Mouse (Mus musculus): ENCODE results near the gene Prpf6. TPM values are rescaled to one million over a fixed set of nuclear protein-coding genes. Genes with fewer than 3 reads are reported as not detected.

The Prpf6 gene
- polyA plus RNA-seq, 1 experiment from 2014 or later, result 23.8 TPM

- no peak overlapping the region for H3K4me3 ChIP-seq (replicated peaks)
- no peaks in the 10 kb centered on the region for H3K9me3 ChIP-seq (replicated peaks)
- 31% methylated on average over 3 of the region's 3 CpGs for WGBS (ENCODE audit: insufficient replicate concordance)
- no peak overlapping the region for H3K27ac ChIP-seq (replicated peaks)
- no peaks in the 10 kb centered on the region for H3K36me3 ChIP-seq (replicated peaks)
- peaks cover 33% of the 10 kb centered on the region for H3K4me1 ChIP-seq (replicated peaks)
- peaks cover 45% of the 10 kb centered on the region for H3K27me3 ChIP-seq
- ATAC-seq (ENCODE audit: insufficient read depth), result no peak
- H3K4me2 ChIP-seq, result no peak overlapping the region
- H3K9ac ChIP-seq, result no peak overlapping the region
Measured at GRCm38 (mm10) chr2:181677755-181678098, 86.1 kb downstream of the Prpf6 start.

DNA sequence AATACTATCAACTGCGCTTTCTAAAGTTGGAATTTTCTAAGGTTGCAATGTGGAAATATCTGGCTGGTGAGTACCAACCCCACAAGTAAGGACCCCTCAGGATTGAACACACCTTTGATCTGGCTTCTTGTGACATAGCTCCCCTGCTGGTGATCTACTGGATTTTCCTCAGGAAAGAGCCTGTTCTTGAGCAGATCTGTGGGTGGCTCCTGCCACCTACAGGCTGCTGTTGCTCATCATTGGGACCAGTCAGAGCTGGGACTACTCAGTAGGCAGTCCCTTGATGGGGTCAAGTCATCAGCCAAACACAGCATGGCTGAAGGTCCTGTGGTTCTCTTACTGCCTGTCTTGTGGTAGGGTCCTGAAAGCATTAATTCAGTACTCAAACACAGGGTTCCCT is 87.1 kb downstream of the Prpf6 start:
- WGBS (ENCODE audit: insufficient replicate concordance), result 59% methylated on average over 1 of the region's 1 CpGs
- Histone ChIP-seq H3K4me2 (no peak overlapping the region; the same call in 1 of the 2 replicates), H3K9me3 (replicated peaks) (no peaks in the 10 kb centered on the region), H3K36me3 (replicated peaks) (no peaks in the 10 kb centered on the region), H3K4me3 (replicated peaks) (no peak overlapping the region), H3K27me3 (peaks cover 34% of the 10 kb centered on the region), H3K27ac (replicated peaks) (no peak overlapping the region), H3K4me1 (replicated peaks) (peaks cover 33% of the 10 kb centered on the region), H3K9ac (no peak overlapping the region)
- peak; percentile 53 for ATAC-seq (ENCODE audit: insufficient read depth)

- under 1% methylated on average over 62 of the region's 69 CpGs for WGBS (ENCODE audit: insufficient replicate concordance)
- Histone ChIP-seq H3K4me2 (peak within 1 kb of the TSS; percentile 81), H3K27ac (replicated peaks) (no peak within 1 kb of the TSS)
Measured at GRCm38 (mm10) chr2:181679951-181680715, 88.5 kb downstream of the Prpf6 start, which contains the start of gene Tcea2. Gene Tcea2 (plus strand): TSS chr2:181680310.

GRCm38 (mm10) chr2:181680716-181681117 is 89.0 kb downstream of the Prpf6 start:
- Histone ChIP-seq H3K4me3 (replicated peaks) (peak overlapping the region; percentile 60), H3K27ac (replicated peaks) (no peak overlapping the region), H3K9me3 (replicated peaks) (no peaks in the 10 kb centered on the region), H3K27me3 (peaks cover 15% of the 10 kb centered on the region), H3K9ac (peak overlapping the region; percentile 54), H3K4me1 (replicated peaks) (peaks cover 26% of the 10 kb centered on the region), H3K4me2 (peak overlapping the region; percentile 81), H3K36me3 (replicated peaks) (no peaks in the 10 kb centered on the region; the same call in 1 of the 2 replicates)
- ATAC-seq (ENCODE audit: insufficient read depth), result no peak
- 14% methylated on average over 7 of the region's 7 CpGs for WGBS (ENCODE audit: insufficient replicate concordance)

More at GRCm38 (mm10) chr2:181679951-181680715, 88.5 kb downstream of the Prpf6 start, which contains the start of gene Tcea2:
- Histone ChIP-seq H3K4me3 (replicated peaks) (peak within 1 kb of the TSS; percentile 60), H3K36me3 (replicated peaks) (no peaks in the 10 kb centered on the region; the same call in 1 of the 2 replicates), H3K9ac (peak within 1 kb of the TSS; percentile 54), H3K9me3 (replicated peaks) (no peaks in the 10 kb centered on the region), H3K27me3 (peaks cover 21% of the 10 kb centered on the region), H3K4me1 (replicated peaks) (peaks cover 32% of the 10 kb centered on the region)
- ATAC-seq (ENCODE audit: insufficient read depth), result peak; percentile 22; the same call in 1 of the 2 replicates

DNA sequence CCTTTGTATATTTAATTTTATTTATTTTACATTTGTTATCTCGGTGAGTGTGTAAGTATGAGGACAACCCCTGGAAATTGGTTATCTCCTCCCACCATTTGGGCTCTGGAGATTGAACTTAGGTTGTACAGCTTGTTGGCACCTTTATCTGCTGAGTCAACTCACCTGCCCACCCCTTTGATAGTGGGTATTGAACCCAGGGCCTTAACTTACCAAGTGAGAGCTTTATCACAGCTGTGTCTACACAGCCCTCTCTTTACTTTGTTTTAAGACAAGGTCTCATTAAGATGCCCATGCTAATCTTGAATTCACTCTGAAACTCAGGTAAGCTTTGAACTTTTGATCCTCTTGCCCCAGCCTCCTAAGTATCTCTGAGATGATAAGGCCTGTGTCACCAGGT is 90.3 kb downstream of the Prpf6 start:
- no peak overlapping the region for H3K4me3 ChIP-seq (replicated peaks)
- WGBS (ENCODE audit: insufficient replicate concordance), result 29% methylated on average over 1 of the region's 1 CpGs

GRCm38 (mm10) chr2:181683381-181683780 is 91.7 kb downstream of the Prpf6 start:
- Histone ChIP-seq H3K9me3 (replicated peaks) (no peaks in the 10 kb centered on the region), H3K27ac (replicated peaks) (no peak overlapping the region), H3K27me3 (peaks cover 14% of the 10 kb centered on the region), H3K4me1 (replicated peaks) (peaks cover 25% of the 10 kb centered on the region), H3K4me2 (no peak overlapping the region), H3K36me3 (replicated peaks) (no peaks in the 10 kb centered on the region; the same call in 1 of the 2 replicates), H3K4me3 (replicated peaks) (no peak overlapping the region), H3K9ac (no peak overlapping the region)
- ATAC-seq (ENCODE audit: insufficient read depth), result no peak
- WGBS (ENCODE audit: insufficient replicate concordance), result 64% methylated on average over 4 of the region's 4 CpGs

More for the DNA sequence above, 90.3 kb downstream of the Prpf6 start:
- Histone ChIP-seq H3K9ac (no peak overlapping the region), H3K36me3 (replicated peaks) (no peaks in the 10 kb centered on the region; the same call in 1 of the 2 replicates), H3K27ac (replicated peaks) (no peak overlapping the region), H3K4me2 (no peak overlapping the region), H3K27me3 (peaks cover 14% of the 10 kb centered on the region), H3K4me1 (replicated peaks) (peaks cover 25% of the 10 kb centered on the region), H3K9me3 (replicated peaks) (no peaks in the 10 kb centered on the region)
- no peak for ATAC-seq (ENCODE audit: insufficient read depth)

- Histone ChIP-seq H3K4me1 (replicated peaks) (peaks cover 17% of the 10 kb centered on the region), H3K4me3 (replicated peaks) (no peak overlapping the region), H3K9me3 (replicated peaks) (no peaks in the 10 kb centered on the region), H3K27ac (replicated peaks) (no peak overlapping the region), H3K36me3 (replicated peaks) (peaks cover 4% of the 10 kb centered on the region; the same call in 1 of the 2 replicates), H3K4me2 (no peak overlapping the region), H3K9ac (no peak overlapping the region), H3K27me3 (peaks cover 14% of the 10 kb centered on the region)
- ATAC-seq (ENCODE audit: insufficient read depth), result no peak
- 21% methylated on average over 1 of the region's 1 CpGs for WGBS (ENCODE audit: insufficient replicate concordance)
Measured at GRCm38 (mm10) chr2:181684713-181685112, 93.0 kb downstream of the Prpf6 start.

DNA sequence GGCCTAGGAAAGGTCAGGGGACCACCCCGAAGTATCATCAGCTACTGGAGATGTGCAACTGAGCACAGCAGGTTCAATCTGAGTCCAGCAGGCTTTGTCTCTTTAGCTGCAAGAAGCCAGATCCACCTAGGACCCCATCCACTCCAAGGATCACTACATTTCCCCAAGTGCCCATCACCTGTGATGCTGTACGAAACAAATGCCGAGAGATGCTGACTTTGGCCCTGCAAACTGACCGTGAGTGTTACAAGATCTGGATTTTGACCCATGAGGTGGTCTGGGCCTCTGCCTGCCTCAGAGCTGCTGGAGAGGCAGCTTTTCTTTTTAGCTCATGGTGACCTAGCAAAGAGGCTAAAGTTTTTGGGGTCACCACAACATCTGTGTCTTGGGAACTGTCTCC is 94.0 kb downstream of the Prpf6 start:
- Histone ChIP-seq H3K4me1 (replicated peaks) (peaks cover 7% of the 10 kb centered on the region), H3K27me3 (peaks cover 8% of the 10 kb centered on the region), H3K4me3 (replicated peaks) (no peak overlapping the region), H3K36me3 (replicated peaks) (peaks cover 4% of the 10 kb centered on the region; the same call in 1 of the 2 replicates), H3K27ac (replicated peaks) (no peak overlapping the region), H3K4me2 (no peak overlapping the region), H3K9ac (no peak overlapping the region), H3K9me3 (replicated peaks) (no peaks in the 10 kb centered on the region)
- 67% methylated on average over 4 of the region's 4 CpGs for WGBS (ENCODE audit: insufficient replicate concordance)
- no peak for ATAC-seq (ENCODE audit: insufficient read depth)

GRCm38 (mm10) chr2:181687586-181687985 is 95.9 kb downstream of the Prpf6 start:
- Histone ChIP-seq H3K9ac (no peak overlapping the region), H3K4me1 (replicated peaks) (no peaks in the 10 kb centered on the region; the same call in 1 of the 2 replicates), H3K4me2 (no peak overlapping the region), H3K27me3 (peaks cover 2% of the 10 kb centered on the region), H3K4me3 (replicated peaks) (no peak overlapping the region), H3K9me3 (replicated peaks) (no peaks in the 10 kb centered on the region), H3K36me3 (replicated peaks) (peaks cover 4% of the 10 kb centered on the region; the same call in 1 of the 2 replicates), H3K27ac (replicated peaks) (no peak overlapping the region)
- WGBS (ENCODE audit: insufficient replicate concordance), result 71% methylated on average over 8 of the region's 8 CpGs
- ATAC-seq (ENCODE audit: insufficient read depth), result no peak

GRCm38 (mm10) chr2:181689466-181690160 is 97.9 kb downstream of the Prpf6 start:
- Histone ChIP-seq H3K36me3 (replicated peaks) (peaks cover 4% of the 10 kb centered on the region; the same call in 1 of the 2 replicates), H3K4me3 (replicated peaks) (no peak overlapping the region), H3K4me1 (replicated peaks) (peaks cover 7% of the 10 kb centered on the region), H3K9ac (no peak overlapping the region), H3K27ac (replicated peaks) (no peak overlapping the region), H3K9me3 (replicated peaks) (no peaks in the 10 kb centered on the region), H3K27me3 (peaks cover 22% of the 10 kb centered on the region), H3K4me2 (no peak overlapping the region)
- WGBS (ENCODE audit: insufficient replicate concordance), result 74% methylated on average over 10 of the region's 10 CpGs
- ATAC-seq (ENCODE audit: insufficient read depth), result no peak

DNA sequence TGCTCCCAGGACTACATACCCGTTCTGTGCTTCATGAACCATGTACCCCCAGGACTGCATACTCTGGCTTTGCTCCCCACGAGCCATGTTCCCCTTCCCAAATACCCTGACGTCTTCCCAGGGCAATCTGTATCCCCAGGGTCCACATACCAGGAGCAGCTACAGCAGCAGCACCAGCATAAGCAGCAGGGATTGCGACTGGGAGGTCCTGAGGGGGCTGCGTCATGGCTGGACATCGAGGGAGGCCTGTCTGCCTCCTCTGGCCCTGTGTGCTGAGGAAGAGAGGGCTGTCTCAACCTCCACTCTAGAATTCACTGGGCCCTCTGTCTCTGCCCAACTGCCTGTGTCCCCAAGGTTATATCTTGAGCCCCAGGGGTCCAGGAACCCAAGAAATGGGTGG is 99.4 kb downstream of the Prpf6 start:
- 61% methylated on average over 6 of the region's 6 CpGs for WGBS (ENCODE audit: insufficient replicate concordance)
- Histone ChIP-seq H3K27ac (replicated peaks) (0 out of 2 replicates have a peak overlapping the region, but pooled peaks have one; percentile 0), H3K4me2 (peak overlapping the region; percentile 74), H3K9ac (no peak overlapping the region), H3K4me3 (replicated peaks) (peak overlapping the region; percentile 31), H3K9me3 (replicated peaks) (no peaks in the 10 kb centered on the region), H3K36me3 (replicated peaks) (0 out of 2 replicates have a peak, but pooled peaks cover 4% of the 10 kb centered on the region), H3K27me3 (peaks cover 29% of the 10 kb centered on the region), H3K4me1 (replicated peaks) (peaks cover 7% of the 10 kb centered on the region)
- no peak for ATAC-seq (ENCODE audit: insufficient read depth)

Data from liver, embryonic 15.5 days (tissue).